Mouse (Mus musculus): Measurements from ENCODE around the gene Il21r.

- TF ChIP-seq POLR2A (IDR thresholded peaks at IDR 0.05; ENCODE audit: low read depth, low read length) (no peak), CTCF (conservative IDR thresholded peaks at IDR 0.05; ENCODE audit: insufficient read depth, insufficient read length, low read depth, low read length) (no peak)
Observed at GRCm38 (mm10) chr7:125572737-125573136, 30.5 kb upstream of the Il21r start.
